Mouse (Mus musculus) CD4-positive helper T cell, adult 2 months (primary cell): ENCODE data around the gene Nucks1.
"Not testable (repeated sequence)": the region's sequence is repeated elsewhere in the genome, so short reads cannot be mapped to it uniquely, and the experiment has no call there.

ENCODE experiments used
- DNase-seq: peaks from one replicate; pipeline ENCODE4 v3.0.0-alpha.2; 2012; ENCODE audit warnings: low read depth, missing footprints, low spot score

Gene Nucks1

GRCm38 (mm10) chr1:131910001-131910648, at the start of gene Nucks1:
Gene Nucks1, plus strand, starts transcription at chr1:131910534.
- peak; percentile 100 for DNase-seq

GRCm38 (mm10) chr1:131861811-131862210, 48.5 kb upstream of the Nucks1 start:
- DNase-seq = no peak

DNA sequence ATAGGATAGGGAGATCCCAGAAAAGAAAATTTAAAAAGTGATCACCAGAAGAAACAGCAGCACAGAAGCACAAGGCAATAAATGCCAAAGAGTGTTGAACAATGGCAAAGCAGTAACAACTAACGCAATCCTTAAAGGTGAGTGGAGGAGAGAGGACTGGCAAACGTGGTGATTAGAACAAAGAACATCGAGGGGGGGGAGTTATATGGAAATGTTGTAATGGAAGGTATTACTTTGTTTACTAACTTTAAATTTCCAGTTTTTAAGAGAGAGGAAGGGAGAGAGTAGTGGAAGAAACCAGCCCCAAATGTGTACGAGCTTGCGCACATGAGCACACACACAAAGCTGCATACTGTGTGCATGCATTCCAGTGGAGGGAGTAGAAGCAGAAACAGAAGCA, 44.7 kb upstream of the Nucks1 start:
- DNase-seq = no peak

GRCm38 (mm10) chr1:131866304-131866999, 43.9 kb upstream of the Nucks1 start:
- DNase-seq = no peak

GRCm38 (mm10) chr1:131867093-131867945, 43.0 kb upstream of the Nucks1 start, which contains the start of gene Rab29:
Gene Rab29, plus strand, starts transcription at chr1:131867224.
- peak; percentile 93 for DNase-seq

DNA sequence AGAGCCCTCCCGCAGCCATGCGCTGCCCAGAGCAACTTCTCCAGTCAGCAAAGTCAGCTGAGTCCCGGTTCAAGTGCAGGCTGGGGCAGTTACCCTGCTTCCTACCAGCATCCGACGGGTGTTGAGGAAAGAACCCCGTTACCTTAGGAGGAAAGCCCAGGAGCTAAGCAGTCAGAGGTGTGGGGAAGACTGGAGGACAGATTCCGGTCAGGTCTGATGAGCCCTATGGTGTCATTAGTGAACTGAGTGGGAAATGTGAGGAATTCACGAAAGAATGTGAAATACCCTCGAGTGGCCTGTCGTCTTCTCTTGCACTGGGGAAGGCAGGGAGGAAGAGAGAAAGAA, 42.4 kb upstream of the Nucks1 start:
- DNase-seq = no peak

GRCm38 (mm10) chr1:131869561-131869960, 40.8 kb upstream of the Nucks1 start:
- no peak for DNase-seq

GRCm38 (mm10) chr1:131872856-131873255, 37.5 kb upstream of the Nucks1 start:
- no peak for DNase-seq

DNA sequence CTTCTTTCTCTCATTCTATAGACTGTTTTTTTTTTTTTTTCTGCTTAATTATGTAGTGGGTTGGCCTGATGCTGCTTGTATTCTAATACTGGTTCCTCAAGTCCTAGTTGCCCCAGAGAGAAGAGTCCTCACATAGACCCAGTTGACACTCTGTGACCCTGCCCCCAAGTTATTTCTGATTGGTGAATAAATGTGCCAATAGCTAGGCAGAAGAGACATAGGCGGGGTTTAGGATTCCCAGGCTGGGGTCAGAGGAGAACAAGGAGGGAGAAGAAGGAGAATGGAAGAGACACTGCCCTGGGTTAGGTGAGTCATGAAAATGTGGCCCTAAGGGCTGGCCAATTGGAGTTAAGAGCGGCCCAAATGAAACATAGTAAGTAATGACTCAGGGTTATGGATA, 30.5 kb upstream of the Nucks1 start:
- DNase-seq = no peak

- peak; percentile 35 for DNase-seq
These were observed 27.5 kb upstream of the Nucks1 start for GRCm38 (mm10) chr1:131882787-131883186.

DNA sequence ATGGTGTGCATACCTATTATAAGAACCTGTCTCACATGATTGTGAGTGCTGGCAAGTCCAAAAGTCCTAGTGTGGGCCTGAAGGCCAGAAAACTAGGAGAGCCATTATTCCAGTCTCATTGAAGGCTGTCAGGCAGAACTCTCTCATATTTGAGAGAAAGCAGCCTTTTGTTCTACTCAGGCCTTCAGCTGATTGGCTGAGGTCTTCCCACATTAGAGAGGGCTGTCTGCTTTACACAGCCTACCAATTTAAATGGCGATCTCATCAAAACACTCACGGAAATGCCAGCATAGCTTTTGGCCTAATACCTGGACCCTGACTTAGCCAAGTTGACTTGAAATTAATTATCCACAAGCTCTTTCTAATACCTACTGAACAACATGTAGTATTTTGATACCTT, 24.2 kb upstream of the Nucks1 start:
- DNase-seq = no peak

DNA sequence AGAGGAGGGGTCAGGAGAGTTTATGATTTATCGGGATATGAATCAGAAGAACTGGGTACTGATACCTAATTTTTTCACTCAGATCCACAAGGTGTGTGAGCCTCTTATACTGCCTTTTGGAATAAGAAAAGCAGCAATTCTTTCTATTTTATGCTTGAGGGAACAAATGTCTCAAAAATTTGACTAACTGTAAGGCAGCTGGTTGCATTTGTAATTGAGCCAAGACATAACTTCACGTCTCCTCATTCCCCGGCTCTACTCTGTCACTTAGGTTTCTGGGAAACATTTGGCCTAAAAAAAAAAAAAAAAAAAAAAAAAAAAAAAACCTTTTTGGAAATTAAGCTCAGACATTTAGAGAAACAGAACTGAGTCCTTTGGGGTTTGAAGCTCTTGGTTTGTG, 23.7 kb upstream of the Nucks1 start:
- DNase-seq = no peak

- no peak for DNase-seq
These were observed 20.2 kb upstream of the Nucks1 start for GRCm38 (mm10) chr1:131890043-131890658.

DNA sequence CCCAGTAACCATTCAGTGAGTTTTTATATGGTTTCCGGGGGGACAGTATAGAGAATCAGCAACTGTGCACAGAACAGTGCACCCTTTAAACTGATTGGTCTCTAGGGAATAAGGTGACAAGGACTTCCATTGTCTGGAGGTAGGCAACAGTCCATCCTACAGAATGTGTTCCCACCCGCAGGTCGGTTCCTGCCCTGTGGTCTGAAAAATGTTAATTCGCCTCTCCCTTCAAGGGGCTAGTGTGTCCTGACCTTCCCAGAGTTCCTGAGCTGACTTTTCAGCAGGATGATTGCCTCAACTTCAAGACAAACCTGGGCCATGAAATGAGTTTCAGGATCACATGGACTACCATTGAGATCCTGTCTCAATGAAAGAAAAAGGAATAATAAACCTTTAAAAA, 18.9 kb upstream of the Nucks1 start:
- DNase-seq = no peak

DNA sequence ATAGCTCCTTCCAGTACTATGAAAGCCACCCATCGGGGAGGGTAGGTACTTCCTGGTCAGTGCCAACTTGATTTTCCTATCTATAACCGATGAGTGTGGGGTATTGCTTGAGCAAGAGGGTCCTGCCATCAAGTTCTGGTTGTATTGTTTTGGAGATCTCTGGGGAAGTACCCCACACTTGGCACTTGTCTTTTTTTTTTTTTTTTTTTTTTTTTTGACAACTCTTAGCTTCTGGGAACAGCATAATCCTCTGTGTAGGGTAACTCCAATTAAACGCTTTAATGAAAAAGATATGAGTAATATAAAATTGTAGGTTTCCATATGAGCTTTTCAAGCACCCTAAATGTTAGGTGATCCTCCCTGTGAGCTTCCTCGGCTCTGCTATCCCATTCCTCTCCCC, 7.7 kb upstream of the Nucks1 start:
- DNase-seq = no peak

GRCm38 (mm10) chr1:131903251-131903650, 7.1 kb upstream of the Nucks1 start:
- DNase-seq = no peak

- DNase-seq = peak; percentile 23
These were observed 4.8 kb upstream of the Nucks1 start for GRCm38 (mm10) chr1:131905497-131905896.

DNA sequence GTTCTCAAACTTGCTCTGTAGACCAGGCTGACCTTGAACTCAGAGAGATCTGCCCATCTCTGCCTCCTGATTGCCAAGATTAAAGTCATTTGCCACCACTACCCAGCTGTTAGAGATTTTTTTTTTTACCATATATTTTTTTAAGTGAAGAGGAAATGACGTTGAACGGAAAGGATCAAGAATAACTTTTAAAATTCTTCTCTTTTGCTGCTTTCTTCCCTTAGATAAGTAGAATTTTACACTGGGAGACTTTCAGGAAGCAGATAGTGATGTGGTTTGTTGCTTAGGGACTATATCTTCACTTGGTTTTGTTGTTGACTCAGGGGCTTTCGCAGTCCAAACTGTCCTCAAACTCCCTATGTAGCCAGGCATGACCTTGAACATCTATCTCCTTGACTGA, 1.9 kb upstream of the Nucks1 start:
- DNase-seq = no peak

- DNase-seq = not testable (repeated sequence)
These were observed 1.1 kb upstream of the Nucks1 start for GRCm38 (mm10) chr1:131909236-131909635.

GRCm38 (mm10) chr1:131910674-131911558, 582 bp downstream of the Nucks1 start:
- peak; percentile 89 for DNase-seq

DNA sequence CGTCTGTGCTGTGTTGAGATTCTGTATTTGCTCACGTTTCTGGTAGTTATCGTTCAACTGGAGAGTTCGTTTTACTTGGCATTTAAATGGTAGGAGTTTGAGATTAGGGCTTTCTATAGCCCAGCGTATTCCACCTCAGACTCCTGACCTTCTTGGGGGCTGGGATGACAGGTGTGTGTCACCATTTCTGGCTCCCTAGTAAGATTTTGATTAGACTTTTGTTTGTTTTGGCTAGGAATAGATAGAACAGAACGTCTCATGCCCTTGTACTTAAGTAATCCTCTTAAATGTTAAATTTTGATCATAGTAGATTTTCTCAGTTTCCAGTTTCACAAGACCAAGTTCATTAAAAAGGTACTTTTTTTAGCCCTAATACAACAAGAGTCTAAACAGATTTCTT, 7.3 kb downstream of the Nucks1 start:
- DNase-seq = no peak
